Mouse (Mus musculus): ENCODE measurements around the gene Sele. TPM values are rescaled to one million over a fixed set of nuclear protein-coding genes. Genes with fewer than 3 reads are reported as not detected.

Sele gene
- total and polyA plus RNA-seq, 3 experiments, result not detected

DNA sequence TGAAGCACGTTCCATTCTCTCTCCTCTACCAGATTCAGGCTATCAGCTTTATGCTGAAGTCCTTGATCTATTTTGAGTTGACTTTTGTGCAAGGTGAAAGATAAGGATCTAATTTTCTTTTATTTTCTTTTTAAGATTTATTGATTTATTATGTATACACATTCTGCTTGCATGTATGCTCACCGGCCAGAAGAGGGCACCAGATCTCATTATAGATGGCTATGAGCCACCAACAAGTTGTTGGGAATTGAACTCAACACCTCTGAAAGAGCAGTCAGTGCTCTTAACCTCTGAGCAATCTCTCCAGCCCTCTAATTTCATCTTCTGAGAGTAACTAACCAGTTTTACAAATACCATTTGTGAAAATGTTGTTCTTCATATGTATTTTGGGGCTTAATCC is 38.8 kb upstream of the Sele start:
- no peak for DNase-seq (ENCODE audit: low read depth, low spot score)
- Histone ChIP-seq H3K27me3 (ENCODE audit: control insufficient read depth in 1 of 2, insufficient read depth in 2 of 2, low read length in 2 of 2) (peaks cover 0 to 9% of the 10 kb centered on the region in 2 experiments; a peak in 2 of 4 replicates), H3K27ac (ENCODE audit: control insufficient read depth, low read depth, low read length) (no peak overlapping the region), H3K36me3 (ENCODE audit: control insufficient read depth in 1 of 2, insufficient read depth in 2 of 2, low read length in 2 of 2) (no peaks in the 10 kb centered on the region), H3K9me3 (replicated peaks; ENCODE audit: insufficient read depth, low read length) (no peaks in the 10 kb centered on the region), H3K4me3 (ENCODE audit: control insufficient read depth in 1 of 2, insufficient read depth in 1 of 2, low read depth in 2 of 2, low read length in 2 of 2) (no peak overlapping the region), H3K9ac (ENCODE audit: control insufficient read depth, low read depth, low read length, poor library complexity, severe bottlenecking) (no peak overlapping the region), H3K79me2 (ENCODE audit: control insufficient read depth, insufficient read depth, low read length, poor library complexity) (no peaks in the 10 kb centered on the region), H3K4me1 (ENCODE audit: control insufficient read depth in 1 of 2, insufficient read depth in 2 of 2, low read length in 2 of 2) (no peaks in the 10 kb centered on the region)
- TF ChIP-seq MYC (IDR thresholded peaks at IDR 0.05; ENCODE audit: low read depth, low read length), result no peak
- no peak for TF ChIP-seq RCOR1 (IDR thresholded peaks at IDR 0.05; ENCODE audit: low read depth, low read length)
- peak; percentile 44 for TF ChIP-seq SMC3 (IDR thresholded peaks at IDR 0.05; ENCODE audit: low read depth, low read length)
- TF ChIP-seq CHD1 (IDR thresholded peaks at IDR 0.05; ENCODE audit: low read depth, low read length), result no peak
- TF ChIP-seq USF2 (IDR thresholded peaks at IDR 0.05; ENCODE audit: borderline replicate concordance in 1 of 2, insufficient read depth in 1 of 2, low read depth in 1 of 2, low read length in 2 of 2), result no peak
- TF ChIP-seq CTCF (IDR thresholded peaks at IDR 0.05 in 2 of 3, conservative IDR thresholded peaks at IDR 0.05 in 1 of 3; ENCODE audit: control insufficient read depth in 1 of 3, insufficient read depth in 1 of 3, low read depth in 2 of 3, low read length in 3 of 3, poor library complexity in 1 of 3, severe bottlenecking in 1 of 3), result peak in 2 of 3 experiments; percentile 12 to 39; a peak in 3 of 6 replicates
- TF ChIP-seq CHD2 (IDR thresholded peaks at IDR 0.05; ENCODE audit: low read length), result no peak
- no peak for TF ChIP-seq TCF12 (IDR thresholded peaks at IDR 0.05; ENCODE audit: low read depth, low read length)
- TF ChIP-seq GABPA (IDR thresholded peaks at IDR 0.05; ENCODE audit: low read depth, low read length), result no peak
- no peak for TF ChIP-seq TBP (IDR thresholded peaks at IDR 0.05; ENCODE audit: low read depth, low read length)
- TF ChIP-seq RAD21 (IDR thresholded peaks at IDR 0.05; ENCODE audit: low read depth, low read length), result peak; percentile 30
- no peak for TF ChIP-seq ETS1 (IDR thresholded peaks at IDR 0.05; ENCODE audit: low read depth, low read length)

DNA sequence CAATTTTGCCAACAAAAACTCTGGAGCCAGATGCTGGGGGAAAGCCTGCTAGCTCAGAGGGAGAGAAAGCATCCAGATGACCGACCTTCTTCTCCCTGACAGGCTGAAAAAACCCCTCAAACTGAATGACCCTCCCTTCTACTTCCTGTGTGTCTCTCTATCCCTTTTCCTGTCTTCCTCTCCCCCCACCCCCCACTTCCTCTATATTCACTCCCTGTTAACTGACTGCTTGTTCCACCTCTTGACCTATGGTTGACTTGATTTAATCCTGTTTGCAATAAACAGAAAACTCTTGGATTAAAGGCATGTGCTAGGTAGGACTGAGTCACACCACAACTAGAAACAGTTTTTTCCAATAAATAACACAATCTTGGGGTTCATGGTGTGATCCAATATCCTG is 33.4 kb upstream of the Sele start:
- Histone ChIP-seq H3K79me2 (ENCODE audit: control insufficient read depth, insufficient read depth, low read length, poor library complexity) (no peaks in the 10 kb centered on the region), H3K27ac (ENCODE audit: control insufficient read depth, low read depth, low read length) (no peak overlapping the region), H3K27me3 (ENCODE audit: control insufficient read depth in 1 of 2, insufficient read depth in 2 of 2, low read length in 2 of 2) (peaks cover 2 to 20% of the 10 kb centered on the region in 2 experiments; a peak in 3 of 4 replicates), H3K36me3 (ENCODE audit: control insufficient read depth in 1 of 2, insufficient read depth in 2 of 2, low read length in 2 of 2) (no peaks in the 10 kb centered on the region), H3K4me3 (ENCODE audit: control insufficient read depth in 1 of 2, insufficient read depth in 1 of 2, low read depth in 2 of 2, low read length in 2 of 2) (no peak overlapping the region), H3K9ac (ENCODE audit: control insufficient read depth, low read depth, low read length, poor library complexity, severe bottlenecking) (no peak overlapping the region), H3K9me3 (replicated peaks; ENCODE audit: insufficient read depth, low read length) (no peaks in the 10 kb centered on the region), H3K4me1 (ENCODE audit: control insufficient read depth in 1 of 2, insufficient read depth in 2 of 2, low read length in 2 of 2) (no peaks in the 10 kb centered on the region)
- DNase-seq (ENCODE audit: low read depth, low spot score), result no peak
- TF ChIP-seq KAT2A (conservative IDR thresholded peaks at IDR 0.05; ENCODE audit: low read depth, low read length) (no peak), CTCF (IDR thresholded peaks at IDR 0.05 in 2 of 3, conservative IDR thresholded peaks at IDR 0.05 in 1 of 3; ENCODE audit: control insufficient read depth in 1 of 3, insufficient read depth in 1 of 3, low read depth in 2 of 3, low read length in 3 of 3, poor library complexity in 1 of 3, severe bottlenecking in 1 of 3) (no peak), ZC3H11A (IDR thresholded peaks at IDR 0.05; ENCODE audit: low read depth, low read length) (no peak), EP300 (IDR thresholded peaks at IDR 0.05; ENCODE audit: low read depth in 1 of 2, low read length in 2 of 2) (no peak), RAD21 (IDR thresholded peaks at IDR 0.05; ENCODE audit: low read depth, low read length) (no peak), SIN3A (IDR thresholded peaks at IDR 0.05; ENCODE audit: low read length) (no peak), POLR2AphosphoS5 (IDR thresholded peaks at IDR 0.05; ENCODE audit: borderline replicate concordance, low read depth, low read length) (no peak), MAX (IDR thresholded peaks at IDR 0.05; ENCODE audit: low read length) (no peak), MEF2A (IDR thresholded peaks at IDR 0.05; ENCODE audit: extremely low read depth, insufficient replicate concordance, low read depth, low read length, poor library complexity, severe bottlenecking) (no peak), CHD2 (IDR thresholded peaks at IDR 0.05; ENCODE audit: low read length) (no peak), E2F4 (IDR thresholded peaks at IDR 0.05; ENCODE audit: borderline replicate concordance, low read depth, low read length) (no peak)
